8 mouse cellular contexts compared by ENCODE assay signal in genomic region chr2:133552842-133553465, GRCm38 (mm10). TPM values are rescaled to one million over a fixed set of nuclear protein-coding genes. Genes with fewer than 3 reads are reported as not detected.
DNase-seq lines count a peak whose midpoint lies in the region; ATAC-seq and TF ChIP-seq lines count a peak whose summit lies in the region.

No protein-coding gene starts in this region.

- under 1% methylated on average over 47 of the region's 48 CpGs for WGBS in forebrain, embryonic 11.5 days
- WGBS in heart, embryonic 16.5 days: 1% methylated on average over 48 of the region's 48 CpGs
- WGBS in limb, embryonic 11.5 days: under 1% methylated on average over 35 of the region's 48 CpGs
- 1% methylated on average over 46 of the region's 48 CpGs for WGBS in midbrain, embryonic 12.5 days

- peak in 1 of 2 experiments; percentile 11 for DNase-seq in left cerebral cortex, adult 2 months (ENCODE audit: extremely low spot score in 1 of 2, low spot score in 2 of 2)
- DNase-seq in left cerebral cortex, postnatal 25 days (ENCODE audit: low spot score in 2 of 2): no peak
- DNase-seq in forebrain, embryonic 11.5 days (ENCODE audit: low spot score): peak; percentile 72
- DNase-seq in limb, embryonic 11.5 days (ENCODE audit: low spot score): peak; percentile 60
- peak; percentile 32 for DNase-seq in urinary bladder, adult 2 months (ENCODE audit: low spot score)

- H3K4me1 ChIP-seq in forebrain, embryonic 11.5 days (replicated peaks; ENCODE audit: control insufficient read depth, insufficient read depth, low read length): peaks cover 5% of the 10 kb centered on the region
- peaks cover 8% of the 10 kb centered on the region; the same call in 1 of the 2 replicates for H3K4me1 ChIP-seq in heart, embryonic 16.5 days (ENCODE audit: control insufficient read depth, insufficient read depth, low read length)
- peaks cover 4% of the 10 kb centered on the region; the same call in 1 of the 2 replicates for H3K4me1 ChIP-seq in limb, embryonic 11.5 days (ENCODE audit: control insufficient read depth, insufficient read depth, low read length)
- H3K4me1 ChIP-seq in midbrain, embryonic 12.5 days: peaks cover 21% of the 10 kb centered on the region

- no peaks in the 10 kb centered on the region for H3K36me3 ChIP-seq in forebrain, embryonic 11.5 days (ENCODE audit: control insufficient read depth, insufficient read depth, low read length)
- H3K36me3 ChIP-seq in heart, embryonic 16.5 days (ENCODE audit: control insufficient read depth, insufficient read depth): no peaks in the 10 kb centered on the region
- no peaks in the 10 kb centered on the region for H3K36me3 ChIP-seq in limb, embryonic 11.5 days (ENCODE audit: control insufficient read depth, insufficient read depth, low read length)
- H3K36me3 ChIP-seq in midbrain, embryonic 12.5 days: no peaks in the 10 kb centered on the region

- no peak for TF ChIP-seq CTCF in left cerebral cortex, adult 2 months (IDR thresholded peaks at IDR 0.05)

- H3K9ac ChIP-seq in forebrain, embryonic 11.5 days (ENCODE audit: low read length): peak overlapping the region; percentile 23
- peak overlapping the region; percentile 76 for H3K9ac ChIP-seq in heart, embryonic 16.5 days (ENCODE audit: low read length)
- H3K9ac ChIP-seq in limb, embryonic 11.5 days (ENCODE audit: low read length): peak overlapping the region; percentile 74
- H3K9ac ChIP-seq in midbrain, embryonic 12.5 days (replicated peaks): peak overlapping the region; percentile 49

- H3K27ac ChIP-seq in left cerebral cortex, adult 2 months: no peak overlapping the region
- H3K27ac ChIP-seq in forebrain, embryonic 11.5 days (ENCODE audit: low read depth, low read length): no peak overlapping the region
- peak overlapping the region; percentile 18; the same call in 1 of the 2 replicates for H3K27ac ChIP-seq in heart, embryonic 16.5 days (ENCODE audit: low read length)
- no peak overlapping the region for H3K27ac ChIP-seq in limb, embryonic 11.5 days (replicated peaks; ENCODE audit: low read depth, low read length)
- H3K27ac ChIP-seq in midbrain, embryonic 12.5 days (replicated peaks): no peak overlapping the region

- ATAC-seq in forebrain, embryonic 11.5 days (replicated peaks; ENCODE audit: low FRiP score): peak; percentile 25
- ATAC-seq in heart, embryonic 16.5 days (replicated peaks; ENCODE audit: extremely low read depth, insufficient read depth, low FRiP score): peak; percentile 42
- ATAC-seq in limb, embryonic 11.5 days (ENCODE audit: insufficient number of reproducible peaks, low FRiP score, low TSS enrichment, low read depth): 0 out of 2 replicates have a peak, but pooled peaks have one; percentile 10
- ATAC-seq in midbrain, embryonic 12.5 days (ENCODE audit: low FRiP score, low read depth): peak; percentile 6
- ATAC-seq in monocyte, adult 5-6 weeks (replicated peaks; ENCODE audit: insufficient number of reproducible peaks, low FRiP score, low TSS enrichment, poor library complexity, severe bottlenecking): no peak

- H3K4me2 ChIP-seq in forebrain, embryonic 11.5 days (ENCODE audit: low read depth, low read length, severe bottlenecking): peak overlapping the region; percentile 89
- H3K4me2 ChIP-seq in heart, embryonic 16.5 days (ENCODE audit: low read depth, low read length): peak overlapping the region; percentile 97
- peak overlapping the region; percentile 92 for H3K4me2 ChIP-seq in limb, embryonic 11.5 days (ENCODE audit: low read depth, severe bottlenecking)
- peak overlapping the region; percentile 92 for H3K4me2 ChIP-seq in midbrain, embryonic 12.5 days (replicated peaks)

- peak overlapping the region; percentile 61 for H3K4me3 ChIP-seq in left cerebral cortex, adult 2 months
- H3K4me3 ChIP-seq in forebrain, embryonic 11.5 days (ENCODE audit: low read depth, low read length): peak overlapping the region; percentile 50
- peak overlapping the region; percentile 76 for H3K4me3 ChIP-seq in heart, embryonic 16.5 days (ENCODE audit: low read length)
- H3K4me3 ChIP-seq in limb, embryonic 11.5 days (ENCODE audit: low read depth, low read length): peak overlapping the region; percentile 69
- H3K4me3 ChIP-seq in midbrain, embryonic 12.5 days: peak overlapping the region; percentile 62

- peaks cover 42% of the 10 kb centered on the region for H3K27me3 ChIP-seq in forebrain, embryonic 11.5 days (ENCODE audit: control insufficient read depth, insufficient read depth, low read length)
- peaks cover 38% of the 10 kb centered on the region for H3K27me3 ChIP-seq in heart, embryonic 16.5 days (ENCODE audit: control insufficient read depth, insufficient read depth, low read length)
- peaks cover 19% of the 10 kb centered on the region; the same call in 1 of the 2 replicates for H3K27me3 ChIP-seq in limb, embryonic 11.5 days (ENCODE audit: control insufficient read depth, insufficient read depth, low read length)
- peaks cover 72% of the 10 kb centered on the region for H3K27me3 ChIP-seq in midbrain, embryonic 12.5 days

- no peaks in the 10 kb centered on the region for H3K9me3 ChIP-seq in forebrain, embryonic 11.5 days (ENCODE audit: control insufficient read depth, low read length)
- no peaks in the 10 kb centered on the region for H3K9me3 ChIP-seq in heart, embryonic 16.5 days (replicated peaks; ENCODE audit: control insufficient read depth, low read length)
- no peaks in the 10 kb centered on the region for H3K9me3 ChIP-seq in limb, embryonic 11.5 days (ENCODE audit: control insufficient read depth, low read length)
- H3K9me3 ChIP-seq in midbrain, embryonic 12.5 days: no peaks in the 10 kb centered on the region

- intact Hi-C loops in left cerebral cortex, adult 2 months (cut with DNase I): loop anchor here (5.0 kb wide), 3 partner anchors 171 to 989 kb away; no protein-coding TSS in a partner anchor
- intact Hi-C loops in left cerebral cortex, postnatal 25 days (cut with DNase I): loop anchor here (5.0 kb wide), 1 partner anchor 441 kb away; no protein-coding TSS in a partner anchor

RNA-seq across cellular contexts. Expression of gene Bmp2, which starts 1.0 kb away (rescaled TPM):
- 1 to 10 TPM; 2.9 TPM for total RNA-seq in left cerebral cortex, adult 2 months (2021)
- 1 to 10 TPM; 3.6 to 4.5 TPM for total RNA-seq in left cerebral cortex, postnatal 25 days (2021)
- polyA plus RNA-seq in forebrain, embryonic 11.5 days (2014; fragmentation: Nextera tagmentation; extraction: Ambion mirVana): 2.6 and 3.0 TPM in 2 replicates
- 6.5 and 7.4 TPM in 2 replicates for polyA plus RNA-seq in heart, embryonic 16.5 days (2015; fragmentation: Nextera tagmentation; extraction: Ambion mirVana)
- 12.8 and 13.4 TPM in 2 replicates for polyA plus RNA-seq in limb, embryonic 11.5 days (2014; fragmentation: Nextera tagmentation; extraction: Ambion mirVana)
- polyA plus RNA-seq in midbrain, embryonic 12.5 days (2016; fragmentation: Nextera tagmentation; extraction: Ambion mirVana): 2.3 and 2.6 TPM in 2 replicates
- 22.2 and 23.4 TPM in 2 replicates for polyA plus RNA-seq in urinary bladder, adult 2 months (2012; rRNA removed)
- not detected in 3 replicates for total RNA-seq in monocyte, adult 5-6 weeks (2017)

Comparison
In these comparisons a context has a peak if more than half of its experiments do, and no peak if none do; other contexts are left out.
1. DNase-seq: peak in forebrain, embryonic 11.5 days (single experiment), limb, embryonic 11.5 days (single experiment) and urinary bladder, adult 2 months (single experiment); none in left cerebral cortex, postnatal 25 days (0 of 2).
2. H3K9ac ChIP-seq: peak in every context shown above with its lines; median percentile 76 in heart, embryonic 16.5 days; 74 in limb, embryonic 11.5 days; 49 in midbrain, embryonic 12.5 days; 23 in forebrain, embryonic 11.5 days.
3. Peak in every context shown above with its lines, with median percentiles within 50 percentile points of each other: H3K4me3 ChIP-seq and H3K4me2 ChIP-seq.